Mouse (Mus musculus) left cerebral cortex, adult 2 months (tissue): Measurements from ENCODE around the gene Tspan18. TPM values are rescaled to one million over a fixed set of nuclear protein-coding genes. Genes with fewer than 3 reads are reported as not detected.
A peak's percentile ranks its signal among the peaks of the same experiment; 100 is the strongest.

ENCODE experiments used
- DNase-seq, 2 experiments: peaks; one replicate each; pipeline ENCODE4 v3.0.0; 2021 to 2022; ENCODE audit warnings: low spot score in 2 of 2, mixed read lengths in 1 of 2; ENCODE audit errors: extremely low spot score in 1 of 2
- H3K27ac ChIP-seq: fragments of 200-600 bp; 2 replicates; pipeline ENCODE4 v1.8.1; 2022
- H3K4me3 ChIP-seq: fragments of 200-600 bp; 2 replicates; pipeline ENCODE4 v1.8.1; 2022
- CTCF ChIP-seq: fragments of 200-600 bp; IDR thresholded peaks from 2 replicates; pipeline ENCODE4 v1.8.1; 2022; ENCODE audit warnings: antibody characterized with exemption, mild to moderate bottlenecking, moderate library complexity
- intact Hi-C: fragments of 180-260 bp; cut with DNase I; formaldehyde crosslinking; loops from one replicate; pipeline ENCODE4 v1.15.1; 2025
- total RNA-seq, 2 experiments: library from RNA; stranded (reverse); gene quantifications; 2 replicates each; pipeline ENCODE4 v1.2.3; 2021

Tspan18 gene
- total RNA-seq, 2 experiments from 2014 or later = 1.5 to 3.0 TPM

DNA sequence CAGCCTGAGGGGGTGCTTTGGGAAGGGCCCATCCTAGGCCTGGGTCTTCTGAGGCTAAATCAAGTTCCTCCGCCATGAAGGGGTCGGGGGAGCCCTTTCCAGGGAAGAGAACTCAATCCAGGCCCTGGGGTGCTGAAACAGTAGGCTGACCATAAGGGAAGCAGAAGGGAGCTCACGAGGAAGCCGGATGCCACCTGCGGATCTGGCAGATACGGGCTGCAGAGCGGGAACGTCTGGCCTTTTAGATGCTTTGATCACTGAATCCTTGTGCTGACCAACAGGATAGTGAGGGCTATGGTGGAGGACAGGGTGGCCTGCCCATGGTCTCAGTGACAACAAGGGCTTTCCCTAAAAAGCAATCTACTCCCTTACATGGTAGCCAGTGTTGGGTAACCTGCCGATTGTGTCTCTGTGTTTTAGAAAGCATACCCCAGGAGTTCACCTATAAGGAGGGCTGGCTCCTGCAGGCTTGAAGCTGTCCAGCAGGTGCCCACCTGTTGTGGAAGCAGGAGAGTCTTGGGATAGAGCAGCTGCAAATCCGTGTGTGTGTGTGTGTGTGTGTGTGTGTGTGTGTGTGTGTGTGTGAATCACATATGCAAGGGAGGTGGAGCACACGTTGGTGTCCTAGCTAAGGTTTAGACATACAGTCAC lies 90.7 kb downstream of the Tspan18 start:
- intact Hi-C loops = no loop called here
- no peak for DNase-seq
- TF ChIP-seq CTCF = no peak
- H3K4me3 ChIP-seq = no peak overlapping the region
- H3K27ac ChIP-seq = no peak overlapping the region

DNA sequence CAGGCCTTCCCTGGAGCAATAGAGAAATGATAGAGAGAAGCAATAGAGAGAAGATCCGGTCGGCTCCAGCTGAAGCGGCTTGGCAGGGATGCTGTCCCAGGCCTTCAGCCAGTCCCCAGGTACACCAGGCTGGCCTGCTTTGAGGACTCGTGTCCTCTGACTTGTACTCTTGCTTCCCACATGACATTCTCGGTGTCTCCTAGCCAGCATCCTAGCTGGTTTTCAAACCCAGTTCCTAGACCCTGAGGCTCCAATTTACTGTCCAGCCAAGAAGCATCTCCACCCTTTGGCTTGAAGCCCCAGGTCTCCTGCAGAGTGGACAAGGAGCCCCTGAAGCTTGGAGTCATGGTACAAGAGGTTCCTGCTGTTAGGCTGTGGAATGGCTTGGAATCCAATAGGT lies 92.1 kb downstream of the Tspan18 start:
- TF ChIP-seq CTCF = no peak
- intact Hi-C loops = no loop called here
- Histone ChIP-seq H3K27ac (no peak overlapping the region), H3K4me3 (no peak overlapping the region)
- DNase-seq = no peak

DNA sequence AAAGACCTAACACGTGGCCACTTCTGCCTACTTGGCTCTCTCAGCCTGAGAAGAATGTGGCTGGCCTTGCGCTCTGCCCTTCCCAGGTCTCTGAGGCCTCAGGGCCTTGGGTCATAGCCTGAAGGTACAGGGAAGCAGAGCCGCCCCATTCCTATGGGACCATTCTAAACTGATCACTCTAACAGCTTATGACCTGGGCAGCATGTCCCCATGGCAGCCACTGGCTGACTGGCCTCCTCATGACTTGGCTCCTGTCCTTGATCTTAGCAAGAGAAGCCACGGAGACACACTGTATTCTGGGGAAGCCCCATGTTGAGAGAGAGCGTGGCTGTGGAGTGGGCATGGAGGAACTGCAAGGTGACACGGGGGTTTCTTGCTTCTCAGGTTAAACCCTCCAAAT lies 95.4 kb downstream of the Tspan18 start:
- intact Hi-C loops = no loop called here
- Histone ChIP-seq H3K27ac (no peak overlapping the region), H3K4me3 (no peak overlapping the region)
- no peak for TF ChIP-seq CTCF
- DNase-seq = no peak

DNA sequence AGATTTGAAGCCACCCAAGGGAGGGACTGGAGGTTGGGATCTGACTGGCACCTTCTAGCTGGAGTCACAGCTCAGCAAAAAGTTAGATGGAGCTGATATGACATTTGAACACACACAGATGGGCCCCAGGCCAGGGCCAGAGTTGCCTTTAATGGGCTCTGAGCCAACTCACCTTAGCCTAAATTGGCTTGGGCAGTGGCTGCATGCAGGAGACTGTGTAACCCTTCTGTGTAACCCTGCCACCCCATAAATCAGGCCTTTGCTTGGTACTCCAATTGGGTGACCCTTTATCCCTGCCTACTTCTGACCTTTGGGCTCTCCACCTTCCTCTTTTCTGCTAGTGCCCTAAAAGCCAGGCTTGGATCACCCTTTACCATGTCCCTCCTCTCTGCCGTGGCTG lies 97.2 kb downstream of the Tspan18 start:
- no peak for TF ChIP-seq CTCF
- H3K27ac ChIP-seq = no peak overlapping the region
- no peak overlapping the region for H3K4me3 ChIP-seq
- intact Hi-C loops = no loop called here
- DNase-seq = no peak

DNA sequence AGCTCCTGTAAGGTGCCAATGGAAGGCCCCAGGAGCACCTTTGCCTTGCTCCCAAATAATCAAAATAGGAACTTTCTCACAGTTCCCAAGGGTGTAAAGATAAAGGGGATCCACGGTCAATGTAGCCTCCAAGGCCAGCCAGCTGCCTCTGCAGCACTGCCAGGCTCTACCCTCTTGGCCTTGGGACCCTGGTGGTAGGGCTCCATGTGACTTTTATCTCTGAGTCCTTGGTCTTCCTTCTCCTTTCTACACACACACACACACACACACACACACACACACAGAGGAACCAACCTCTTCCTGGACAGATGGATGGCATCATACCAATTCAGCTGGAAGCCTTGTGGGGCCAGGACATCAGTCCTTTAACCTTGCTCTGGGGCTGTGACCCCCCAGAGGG lies 102.2 kb downstream of the Tspan18 start:
- no peak for TF ChIP-seq CTCF
- H3K4me3 ChIP-seq = no peak overlapping the region
- H3K27ac ChIP-seq = no peak overlapping the region
- no peak for DNase-seq
- intact Hi-C loops = no loop called here

DNA sequence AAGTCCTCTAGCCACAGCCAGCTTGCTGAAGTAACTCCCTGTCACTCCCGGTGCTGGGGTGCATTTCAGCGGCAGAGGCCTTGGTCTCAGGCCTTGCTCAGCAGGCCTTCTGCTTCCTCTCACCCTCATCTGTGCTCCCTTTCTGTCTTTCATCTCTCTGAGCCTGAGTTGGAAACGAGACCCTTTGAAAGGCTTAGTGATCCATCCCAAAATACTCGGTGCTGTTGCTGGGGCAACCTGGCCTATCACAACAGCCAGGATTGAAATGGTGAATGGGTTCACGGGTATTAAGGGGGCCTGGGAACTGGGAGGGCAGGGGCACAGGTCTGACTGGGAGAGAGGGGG lies 105.9 kb downstream of the Tspan18 start:
- intact Hi-C loops = no loop called here
- Histone ChIP-seq H3K4me3 (no peak overlapping the region), H3K27ac (no peak overlapping the region)
- no peak for TF ChIP-seq CTCF
- DNase-seq = no peak

DNA sequence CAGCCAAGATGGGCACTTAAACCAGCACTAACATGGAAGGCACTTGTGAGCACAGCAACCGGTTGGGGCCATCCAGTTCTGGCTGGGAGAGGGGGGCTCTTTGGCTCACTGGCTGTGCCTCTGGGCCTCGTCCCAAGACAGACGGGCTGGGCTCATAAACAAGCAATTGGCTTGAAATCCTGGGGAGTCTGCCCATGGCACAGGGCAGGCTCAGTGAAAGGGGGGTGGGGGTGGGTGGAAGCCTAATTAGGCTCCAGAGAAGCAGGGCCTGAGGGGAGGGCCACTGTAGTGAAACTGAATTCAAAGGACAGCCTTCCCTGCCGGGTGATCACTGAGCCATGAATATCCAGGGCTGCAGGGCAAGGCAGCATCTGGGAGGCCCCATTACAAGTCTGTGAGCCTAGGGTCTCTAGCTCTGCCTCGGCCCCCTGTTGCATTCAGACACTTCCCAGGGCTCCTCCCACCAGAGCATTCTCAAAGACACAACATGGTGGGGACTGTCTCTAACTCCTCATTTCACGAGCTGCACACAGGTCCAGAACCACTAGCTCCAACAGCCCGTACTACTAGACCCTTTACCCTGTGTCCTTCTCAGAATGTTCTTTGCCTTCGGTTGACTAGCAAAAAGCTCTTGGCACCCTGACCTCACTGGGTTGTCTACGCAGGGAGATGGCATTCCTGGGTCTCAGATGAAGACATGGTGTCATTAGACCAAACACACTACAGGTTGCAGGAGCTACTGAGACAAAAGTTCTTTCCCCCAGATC lies 106.4 kb downstream of the Tspan18 start:
- intact Hi-C loops = loop anchor here (1.0 to 2.0 kb wide), 2 partner anchors 23 to 105 kb away; no protein-coding TSS in a partner anchor
- peak in 1 of 2 experiments; percentile 24 for DNase-seq
- Histone ChIP-seq H3K27ac (no peak overlapping the region), H3K4me3 (no peak overlapping the region)
- no peak for TF ChIP-seq CTCF

DNA sequence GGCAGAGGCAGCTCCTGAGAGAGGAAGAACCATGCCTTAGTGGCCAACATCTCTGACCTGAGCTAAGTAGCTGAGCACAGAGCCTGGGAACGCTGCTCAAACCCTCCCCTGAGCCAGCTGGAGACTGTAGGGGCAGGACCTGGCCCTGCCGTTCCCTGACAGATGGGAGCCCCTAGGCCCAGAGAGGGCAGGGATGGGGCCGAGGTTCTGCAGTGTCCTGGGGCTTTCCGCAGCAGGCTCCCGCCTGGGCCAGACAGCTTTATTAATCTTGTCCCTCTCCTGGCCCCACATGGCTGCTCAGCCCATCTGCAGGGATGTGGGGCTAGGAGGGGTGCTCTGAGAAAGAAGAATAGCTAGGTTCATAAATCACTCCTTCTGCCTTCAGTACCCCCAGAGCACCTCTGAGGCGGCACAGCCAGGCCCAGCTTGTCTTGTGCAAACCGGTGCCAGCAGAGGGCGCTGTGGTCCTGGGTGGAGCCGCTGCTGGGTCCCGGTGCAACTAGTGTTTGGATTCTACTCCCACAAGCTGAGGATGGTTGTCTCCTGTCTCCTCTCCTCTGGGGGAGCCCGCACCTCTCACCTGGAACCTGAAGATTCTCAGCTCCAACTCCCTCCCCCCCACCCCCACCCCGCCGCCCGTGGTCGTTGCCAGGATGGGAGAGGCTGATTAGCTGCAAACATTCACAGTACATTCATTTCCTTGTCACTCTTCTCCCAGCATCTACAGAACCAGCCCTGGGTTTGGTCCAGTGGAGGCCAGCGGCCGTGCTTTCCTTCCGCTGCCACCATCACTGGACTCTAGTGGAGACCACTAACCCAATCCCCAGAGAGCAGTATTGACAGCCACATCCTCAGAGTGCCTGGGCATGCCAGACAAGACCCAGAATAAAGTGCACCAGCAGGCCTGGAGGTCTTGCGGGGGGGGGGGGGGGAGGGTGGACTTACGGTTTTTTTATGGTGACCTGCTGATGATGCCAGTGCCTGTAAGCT lies 107.4 kb downstream of the Tspan18 start:
- DNase-seq = peak; percentile 74 to 80
- H3K4me3 ChIP-seq = no peak overlapping the region
- TF ChIP-seq CTCF = peak; percentile 78
- intact Hi-C loops = loop anchor here (1.0 to 2.0 kb wide), 2 partner anchors 24 to 106 kb away; no protein-coding TSS in a partner anchor
- H3K27ac ChIP-seq = no peak overlapping the region

DNA sequence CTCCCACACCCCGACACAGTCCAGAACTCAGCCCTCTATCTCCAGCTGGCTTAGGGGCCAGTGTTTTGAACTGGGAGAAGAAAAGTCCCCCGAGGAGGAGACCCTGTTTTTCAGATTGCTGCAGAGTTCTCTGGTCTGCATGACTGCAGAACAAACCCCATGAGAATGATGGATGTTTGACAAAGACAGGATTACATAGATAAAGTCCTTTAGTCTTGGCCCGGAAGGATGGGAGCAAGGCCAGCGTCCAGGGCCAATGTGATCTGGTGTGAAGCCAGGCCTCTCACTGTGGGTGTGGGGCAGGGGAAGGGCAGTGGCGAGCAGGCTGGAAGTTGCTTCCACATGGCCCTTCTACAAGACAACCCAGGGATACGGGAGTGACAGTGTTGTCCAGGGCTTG lies 110.8 kb downstream of the Tspan18 start:
- no peak for TF ChIP-seq CTCF
- no peak for DNase-seq
- intact Hi-C loops = no loop called here
- Histone ChIP-seq H3K4me3 (no peak overlapping the region), H3K27ac (no peak overlapping the region)

DNA sequence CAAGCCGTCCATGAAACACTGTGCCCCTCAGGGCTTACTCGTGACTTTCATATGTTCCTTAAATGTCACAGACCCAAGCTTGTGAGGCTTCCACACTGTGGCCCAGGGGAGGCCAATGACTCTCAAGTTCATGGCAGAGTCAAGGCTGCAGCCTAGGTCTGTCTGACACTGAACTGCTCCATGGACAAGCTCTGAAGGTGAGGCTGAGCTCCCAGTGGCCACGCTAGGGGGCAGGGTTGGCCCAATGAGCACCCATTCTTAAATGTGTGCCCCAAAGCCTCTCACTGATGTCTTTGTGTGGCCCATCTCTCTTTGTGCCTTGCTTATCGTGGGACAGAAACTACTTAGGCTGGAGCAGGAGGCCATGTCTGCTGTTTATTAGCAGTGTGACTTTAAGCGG lies 113.9 kb downstream of the Tspan18 start:
- H3K4me3 ChIP-seq = no peak overlapping the region
- peak; percentile 14; the same call in 1 of the 2 replicates for TF ChIP-seq CTCF
- intact Hi-C loops = no loop called here
- no peak overlapping the region for H3K27ac ChIP-seq
- no peak for DNase-seq

DNA sequence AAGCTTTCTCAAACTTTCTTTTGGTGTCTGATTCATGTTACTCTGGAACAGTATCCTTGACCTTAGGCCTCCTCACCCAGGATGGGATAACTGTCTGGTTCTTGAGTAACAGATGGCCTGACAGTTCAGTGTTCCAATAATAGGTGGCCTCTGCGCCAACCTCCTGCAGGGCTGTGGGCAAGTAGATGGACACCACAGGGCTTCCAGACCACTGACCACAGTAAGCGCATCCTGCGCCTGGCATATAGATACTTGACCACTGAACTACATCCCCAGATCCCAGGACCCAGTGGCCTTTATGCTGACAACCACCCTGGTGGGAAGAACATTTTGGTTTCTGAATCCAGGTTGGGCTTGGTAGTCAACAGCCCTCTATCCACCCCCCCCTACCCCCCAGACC lies 114.7 kb downstream of the Tspan18 start:
- H3K4me3 ChIP-seq = no peak overlapping the region
- no peak for TF ChIP-seq CTCF
- DNase-seq = no peak
- intact Hi-C loops = no loop called here
- H3K27ac ChIP-seq = no peak overlapping the region
